Mouse (Mus musculus): Measurements from ENCODE around the gene Gnaq. TPM values are rescaled to one million over a fixed set of nuclear protein-coding genes. Genes with fewer than 3 reads are reported as not detected.

Gene Gnaq
- total RNA-seq, 1 experiment = 17.8 TPM

GRCm38 (mm10) chr19:16291088-16291487 lies 158.5 kb downstream of the Gnaq start:
- in situ Hi-C loops (cut with MboI; ENCODE audit: low sequenced_read_pairs in 2 of 2, unreplicated experiment in 2 of 2) = no loop called here

DNA sequence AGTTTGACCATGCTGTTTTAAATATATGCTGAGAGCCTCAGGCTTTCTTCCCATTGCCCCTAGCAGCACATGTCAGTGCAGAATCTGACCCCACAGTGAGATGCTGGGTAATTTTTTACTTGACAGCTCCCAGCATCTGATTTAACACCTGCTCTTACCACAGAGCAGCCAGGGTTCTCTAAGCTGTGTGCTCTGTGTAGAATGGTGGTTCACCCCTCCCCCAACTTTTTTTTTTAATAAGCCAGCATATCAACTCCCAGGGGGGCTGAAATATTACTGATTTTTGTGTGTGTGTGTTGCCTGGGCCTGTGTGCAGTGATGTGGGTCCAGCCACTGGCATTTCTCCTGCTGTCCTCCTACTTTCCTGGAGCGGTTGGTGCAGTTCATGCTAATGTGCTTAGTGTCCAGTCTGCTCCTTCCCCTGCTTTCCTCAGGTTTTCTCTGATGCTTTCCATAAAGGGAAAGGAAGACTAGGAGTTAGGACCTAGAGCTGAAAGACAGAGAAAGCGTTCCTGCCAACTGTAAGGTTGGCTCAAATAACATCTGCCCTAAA lies 159.5 kb downstream of the Gnaq start:
- DNase-seq (ENCODE audit: low read depth, low spot score) = no peak
- Histone ChIP-seq H3K9me3 (ENCODE audit: control insufficient read depth, insufficient read depth, low read depth, low read length) (no peaks in the 10 kb centered on the region), H3K4me1 (ENCODE audit: control insufficient read depth in 2 of 2, insufficient read depth in 2 of 2, low read length in 2 of 2, poor library complexity in 1 of 2) (no peaks in the 10 kb centered on the region), H3K4me3 (ENCODE audit: insufficient read depth in 1 of 2, low read depth in 1 of 2, low read length in 2 of 2, poor library complexity in 1 of 2, severe bottlenecking in 1 of 2) (no peak overlapping the region), H3K9ac (ENCODE audit: insufficient read depth, low read depth, low read length, poor library complexity, severe bottlenecking) (no peak overlapping the region), H3K36me3 (ENCODE audit: control insufficient read depth, insufficient read depth, low read length, poor library complexity, severe bottlenecking) (no peaks in the 10 kb centered on the region), H3K27ac (ENCODE audit: insufficient read depth, low read depth, low read length, poor library complexity, severe bottlenecking) (no peak overlapping the region)
- no peak for TF ChIP-seq MAFK (IDR thresholded peaks at IDR 0.05; ENCODE audit: insufficient read depth, low read depth, low read length)
- no peak for TF ChIP-seq ZNF384 (IDR thresholded peaks at IDR 0.05; ENCODE audit: low read depth, low read length)
- TF ChIP-seq HCFC1 (IDR thresholded peaks at IDR 0.05; ENCODE audit: borderline replicate concordance, insufficient read depth, low read length) = no peak
- TF ChIP-seq ZC3H11A (IDR thresholded peaks at IDR 0.05; ENCODE audit: borderline replicate concordance, low read depth, low read length) = no peak
- TF ChIP-seq CHD2 (IDR thresholded peaks at IDR 0.05; ENCODE audit: low read depth, low read length) = no peak
- in situ Hi-C loops (cut with MboI; ENCODE audit: low sequenced_read_pairs in 2 of 2, unreplicated experiment in 2 of 2) = no loop called here

More at GRCm38 (mm10) chr19:16291088-16291487, 158.5 kb downstream of the Gnaq start:
- Histone ChIP-seq H3K4me3 (ENCODE audit: insufficient read depth in 1 of 2, low read depth in 1 of 2, low read length in 2 of 2, poor library complexity in 1 of 2, severe bottlenecking in 1 of 2) (no peak overlapping the region), H3K27ac (ENCODE audit: insufficient read depth, low read depth, low read length, poor library complexity, severe bottlenecking) (no peak overlapping the region), H3K36me3 (ENCODE audit: control insufficient read depth, insufficient read depth, low read length, poor library complexity, severe bottlenecking) (no peaks in the 10 kb centered on the region), H3K9ac (ENCODE audit: insufficient read depth, low read depth, low read length, poor library complexity, severe bottlenecking) (no peak overlapping the region), H3K9me3 (ENCODE audit: control insufficient read depth, insufficient read depth, low read depth, low read length) (no peaks in the 10 kb centered on the region), H3K4me1 (ENCODE audit: control insufficient read depth in 2 of 2, insufficient read depth in 2 of 2, low read length in 2 of 2, poor library complexity in 1 of 2) (no peaks in the 10 kb centered on the region)
- no peak for DNase-seq (ENCODE audit: low read depth, low spot score)
- TF ChIP-seq CHD2 (IDR thresholded peaks at IDR 0.05; ENCODE audit: low read depth, low read length) (no peak), MAFK (IDR thresholded peaks at IDR 0.05; ENCODE audit: insufficient read depth, low read depth, low read length) (no peak), ZNF384 (IDR thresholded peaks at IDR 0.05; ENCODE audit: low read depth, low read length) (no peak), HCFC1 (IDR thresholded peaks at IDR 0.05; ENCODE audit: borderline replicate concordance, insufficient read depth, low read length) (no peak)

DNA sequence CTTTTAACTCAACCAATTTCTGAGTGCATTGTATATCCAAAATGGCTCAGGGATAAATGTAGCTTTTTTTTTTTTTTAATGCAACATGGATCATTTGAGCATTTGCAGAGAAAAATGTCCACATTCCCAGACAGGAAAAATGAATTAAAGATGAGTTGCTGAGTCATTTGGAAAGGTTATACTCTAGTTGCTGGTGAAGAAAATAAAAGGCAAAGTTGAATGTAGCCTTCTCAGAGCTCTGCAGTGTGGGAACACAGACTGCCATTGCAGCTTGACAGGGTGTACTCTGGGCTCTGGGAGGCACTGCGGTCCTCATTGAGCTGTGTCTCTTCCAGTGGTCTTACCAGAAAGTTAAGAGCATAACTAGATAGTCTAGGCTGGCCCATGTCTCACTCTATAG lies 160.3 kb downstream of the Gnaq start:
- no peak for DNase-seq (ENCODE audit: low read depth, low spot score)
- Histone ChIP-seq H3K36me3 (ENCODE audit: control insufficient read depth, insufficient read depth, low read length, poor library complexity, severe bottlenecking) (no peaks in the 10 kb centered on the region), H3K4me3 (ENCODE audit: insufficient read depth in 1 of 2, low read depth in 1 of 2, low read length in 2 of 2, poor library complexity in 1 of 2, severe bottlenecking in 1 of 2) (no peak overlapping the region), H3K27ac (ENCODE audit: insufficient read depth, low read depth, low read length, poor library complexity, severe bottlenecking) (no peak overlapping the region), H3K4me1 (ENCODE audit: control insufficient read depth in 2 of 2, insufficient read depth in 2 of 2, low read length in 2 of 2, poor library complexity in 1 of 2) (no peaks in the 10 kb centered on the region), H3K9me3 (ENCODE audit: control insufficient read depth, insufficient read depth, low read depth, low read length) (no peaks in the 10 kb centered on the region), H3K9ac (ENCODE audit: insufficient read depth, low read depth, low read length, poor library complexity, severe bottlenecking) (no peak overlapping the region)
- no peak for TF ChIP-seq ZNF384 (IDR thresholded peaks at IDR 0.05; ENCODE audit: low read depth, low read length)
- no peak for TF ChIP-seq CHD2 (IDR thresholded peaks at IDR 0.05; ENCODE audit: low read depth, low read length)
- no peak for TF ChIP-seq HCFC1 (IDR thresholded peaks at IDR 0.05; ENCODE audit: borderline replicate concordance, insufficient read depth, low read length)
- TF ChIP-seq MAFK (IDR thresholded peaks at IDR 0.05; ENCODE audit: insufficient read depth, low read depth, low read length) = no peak
- no peak for TF ChIP-seq ZC3H11A (IDR thresholded peaks at IDR 0.05; ENCODE audit: borderline replicate concordance, low read depth, low read length)
- in situ Hi-C loops (cut with MboI; ENCODE audit: low sequenced_read_pairs in 2 of 2, unreplicated experiment in 2 of 2) = no loop called here

DNA sequence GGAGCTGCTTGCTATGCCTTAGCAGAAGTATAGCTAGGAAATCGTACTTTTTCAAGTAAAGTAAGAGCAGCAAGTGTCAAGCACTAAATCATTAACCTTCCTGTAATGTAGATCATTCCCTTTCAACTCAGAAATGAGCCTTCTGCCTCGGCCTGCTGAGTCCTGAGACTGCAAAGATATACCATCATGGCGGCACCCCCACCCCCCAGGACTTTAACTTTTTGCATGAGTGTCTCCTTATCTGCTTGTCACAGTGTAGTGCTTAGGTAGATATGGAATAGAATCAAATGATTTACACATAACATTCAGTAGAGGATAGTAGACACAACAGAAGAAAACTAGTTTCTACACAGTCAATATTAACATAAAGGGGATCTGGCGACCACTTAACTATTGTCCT lies 167.8 kb downstream of the Gnaq start:
- Histone ChIP-seq H3K27ac (ENCODE audit: insufficient read depth, low read depth, low read length, poor library complexity, severe bottlenecking) (no peak overlapping the region), H3K9me3 (ENCODE audit: control insufficient read depth, insufficient read depth, low read depth, low read length) (no peaks in the 10 kb centered on the region), H3K9ac (ENCODE audit: insufficient read depth, low read depth, low read length, poor library complexity, severe bottlenecking) (no peak overlapping the region), H3K4me3 (ENCODE audit: insufficient read depth in 1 of 2, low read depth in 1 of 2, low read length in 2 of 2, poor library complexity in 1 of 2, severe bottlenecking in 1 of 2) (no peak overlapping the region), H3K36me3 (ENCODE audit: control insufficient read depth, insufficient read depth, low read length, poor library complexity, severe bottlenecking) (no peaks in the 10 kb centered on the region), H3K4me1 (ENCODE audit: control insufficient read depth in 2 of 2, insufficient read depth in 2 of 2, low read length in 2 of 2, poor library complexity in 1 of 2) (no peaks in the 10 kb centered on the region)
- in situ Hi-C loops (cut with MboI; ENCODE audit: low sequenced_read_pairs in 2 of 2, unreplicated experiment in 2 of 2) = no loop called here
- DNase-seq (ENCODE audit: low read depth, low spot score) = no peak
- no peak for TF ChIP-seq HCFC1 (IDR thresholded peaks at IDR 0.05; ENCODE audit: borderline replicate concordance, insufficient read depth, low read length)
- no peak for TF ChIP-seq ZNF384 (IDR thresholded peaks at IDR 0.05; ENCODE audit: low read depth, low read length)
- no peak for TF ChIP-seq CHD2 (IDR thresholded peaks at IDR 0.05; ENCODE audit: low read depth, low read length)
- TF ChIP-seq ZC3H11A (IDR thresholded peaks at IDR 0.05; ENCODE audit: borderline replicate concordance, low read depth, low read length) = no peak
- no peak for TF ChIP-seq MAFK (IDR thresholded peaks at IDR 0.05; ENCODE audit: insufficient read depth, low read depth, low read length)

GRCm38 (mm10) chr19:16301336-16301735 lies 168.7 kb downstream of the Gnaq start:
- H3K36me3 ChIP-seq (ENCODE audit: control insufficient read depth, insufficient read depth, low read length, poor library complexity, severe bottlenecking) = no peaks in the 10 kb centered on the region; the same call in 1 of the 2 replicates
- TF ChIP-seq ZC3H11A (IDR thresholded peaks at IDR 0.05; ENCODE audit: borderline replicate concordance, low read depth, low read length) (no peak), ZNF384 (IDR thresholded peaks at IDR 0.05; ENCODE audit: low read depth, low read length) (no peak), HCFC1 (IDR thresholded peaks at IDR 0.05; ENCODE audit: borderline replicate concordance, insufficient read depth, low read length) (no peak), MAFK (IDR thresholded peaks at IDR 0.05; ENCODE audit: insufficient read depth, low read depth, low read length) (no peak), CHD2 (IDR thresholded peaks at IDR 0.05; ENCODE audit: low read depth, low read length) (no peak)
- no peak overlapping the region for H3K9ac ChIP-seq (ENCODE audit: insufficient read depth, low read depth, low read length, poor library complexity, severe bottlenecking)
- H3K4me1 ChIP-seq (ENCODE audit: control insufficient read depth in 2 of 2, insufficient read depth in 2 of 2, low read length in 2 of 2, poor library complexity in 1 of 2) = no peaks in the 10 kb centered on the region
- H3K9me3 ChIP-seq (ENCODE audit: control insufficient read depth, insufficient read depth, low read depth, low read length) = no peaks in the 10 kb centered on the region
- no peak for DNase-seq (ENCODE audit: low read depth, low spot score)
- in situ Hi-C loops (cut with MboI; ENCODE audit: low sequenced_read_pairs in 2 of 2, unreplicated experiment in 2 of 2) = no loop called here
- H3K4me3 ChIP-seq (ENCODE audit: insufficient read depth in 1 of 2, low read depth in 1 of 2, low read length in 2 of 2, poor library complexity in 1 of 2, severe bottlenecking in 1 of 2) = no peak overlapping the region
- no peak overlapping the region for H3K27ac ChIP-seq (ENCODE audit: insufficient read depth, low read depth, low read length, poor library complexity, severe bottlenecking)

Measured in ES-E14 (cell line).